Mouse (Mus musculus): ENCODE measurements around the gene AI464131.

- TF ChIP-seq HCFC1 (IDR thresholded peaks at IDR 0.05; ENCODE audit: borderline replicate concordance, insufficient read depth, low read length) (no peak), ZNF384 (IDR thresholded peaks at IDR 0.05; ENCODE audit: low read depth, low read length) (peak; percentile 72), ZC3H11A (IDR thresholded peaks at IDR 0.05; ENCODE audit: borderline replicate concordance, low read depth, low read length) (peak; percentile 80)
Measured at GRCm38 (mm10) chr4:41468396-41469080, 34.3 kb downstream of the AI464131 start.

Data from ES-E14 (cell line).